Mouse (Mus musculus) forebrain, embryonic 11.5 days (tissue): ENCODE measurements around the gene Usp42. TPM values are rescaled to one million over a fixed set of nuclear protein-coding genes. Genes with fewer than 3 reads are reported as not detected.

Experiments
- ATAC-seq: fragments of 200-750 bp; cut with Nextera tagmentation; replicated peaks from 2 replicates; pipeline ENCODE4 v1.8.0; 2017; ENCODE audit warnings: moderate TSS enrichment; ENCODE audit not compliant: low FRiP score
- DNase-seq: peaks from one replicate; pipeline ENCODE4 v3.0.0-alpha.2; 2017; ENCODE audit warnings: low spot score
- H3K27ac ChIP-seq: fragments of 300-500 bp; sonication (generic); 2 replicates; pipeline ENCODE4 v1.5.1; 2014; ENCODE audit warnings: low read depth, low read length
- H3K27me3 ChIP-seq: fragments of 300-500 bp; sonication (generic); 2 replicates; pipeline ENCODE4 v1.6.1; 2014; ENCODE audit warnings: mild to moderate bottlenecking, low read length, mixed read lengths; ENCODE audit not compliant: control insufficient read depth, insufficient read depth
- H3K36me3 ChIP-seq: fragments of 300-500 bp; sonication (generic); 2 replicates; pipeline ENCODE4 v1.6.1; 2014; ENCODE audit warnings: mild to moderate bottlenecking, low read length, moderate library complexity, mixed read lengths; ENCODE audit not compliant: control insufficient read depth, insufficient read depth
- H3K4me1 ChIP-seq: fragments of 300-500 bp; sonication (generic); replicated peaks from 2 replicates; pipeline ENCODE4 v1.6.1; 2014; ENCODE audit warnings: low read length, mixed read lengths; ENCODE audit not compliant: control insufficient read depth, insufficient read depth
- H3K4me2 ChIP-seq: fragments of 300-500 bp; sonication (generic); 2 replicates; pipeline ENCODE4 v1.6.1; 2014; ENCODE audit warnings: low read depth, mild to moderate bottlenecking, low read length, moderate library complexity, mixed read lengths; ENCODE audit not compliant: severe bottlenecking
- H3K4me3 ChIP-seq: fragments of 300-500 bp; sonication (generic); 2 replicates; pipeline ENCODE4 v1.5.1; 2014; ENCODE audit warnings: low read depth, low read length
- H3K9ac ChIP-seq: fragments of 300-500 bp; sonication (generic); 2 replicates; pipeline ENCODE4 v1.6.1; 2014; ENCODE audit warnings: low read length
- H3K9me3 ChIP-seq: fragments of 300-500 bp; sonication (generic); 2 replicates; pipeline ENCODE4 v1.6.1; 2016; ENCODE audit warnings: low read length, mixed read lengths; ENCODE audit not compliant: control insufficient read depth
- WGBS: fragments of 180-500 bp; shearing (Covaris S2); extraction: QIAGEN DNeasy Blood & Tissue Kit; methylation state at CpG from one replicate; pipeline ENCODE4 v1.1.7; 2014; 5-methylcytosine and 5-hydroxymethylcytosine counted together
- polyA plus RNA-seq: library from polyadenylated mRNA; unstranded; fragments of >200 nt; fragmentation: Nextera tagmentation; extraction: Ambion mirVana; gene quantifications from 2 replicates; pipeline ENCODE4 v1.2.1, GENCODE M21; 2014

Usp42 gene
- polyA plus RNA-seq, 1 experiment from 2014 or later: 35.5 TPM

- no peaks in the 10 kb centered on the region for H3K4me1 ChIP-seq
- ATAC-seq (no peak), DNase-seq (no peak)
- peaks cover 23% of the 10 kb centered on the region; the same call in 1 of the 2 replicates for H3K36me3 ChIP-seq
- no peaks in the 10 kb centered on the region for H3K27me3 ChIP-seq
- H3K9ac ChIP-seq: no peak overlapping the region
- H3K27ac ChIP-seq: no peak overlapping the region
- WGBS: 97% methylated on average over 7 of the region's 7 CpGs
- H3K4me3 ChIP-seq: no peak overlapping the region
- H3K9me3 ChIP-seq: no peaks in the 10 kb centered on the region
- H3K4me2 ChIP-seq: no peak overlapping the region
These were observed 10.1 kb downstream of the Usp42 start for GRCm38 (mm10) chr5:143721962-143722361.

- Histone ChIP-seq H3K9me3 (no peaks in the 10 kb centered on the region), H3K9ac (no peak overlapping the region), H3K36me3 (peaks cover 14% of the 10 kb centered on the region), H3K4me3 (no peak overlapping the region), H3K27ac (no peak overlapping the region), H3K27me3 (no peaks in the 10 kb centered on the region), H3K4me1 (no peaks in the 10 kb centered on the region), H3K4me2 (no peak overlapping the region)
- DNase-seq: no peak
- ATAC-seq: no peak
- 84% methylated on average over 14 of the region's 14 CpGs for WGBS
These were observed 19.9 kb downstream of the Usp42 start for GRCm38 (mm10) chr5:143712011-143712800.

- peak; percentile 82 for DNase-seq
- Histone ChIP-seq H3K4me1 (no peaks in the 10 kb centered on the region), H3K27ac (peak overlapping the region; percentile 25; the same call in 1 of the 2 replicates), H3K27me3 (no peaks in the 10 kb centered on the region), H3K9ac (no peak overlapping the region), H3K36me3 (peaks cover 9% of the 10 kb centered on the region), H3K4me3 (no peak overlapping the region), H3K4me2 (no peak overlapping the region), H3K9me3 (no peaks in the 10 kb centered on the region)
- WGBS: 18% methylated on average over 7 of the region's 7 CpGs
- ATAC-seq: peak; percentile 63
These were observed 20.8 kb downstream of the Usp42 start for GRCm38 (mm10) chr5:143711326-143711725.

- H3K9ac ChIP-seq: no peak overlapping the region
- H3K36me3 ChIP-seq: no peaks in the 10 kb centered on the region; the same call in 1 of the 2 replicates
- H3K9me3 ChIP-seq: no peaks in the 10 kb centered on the region
- WGBS: 85% methylated on average over 7 of the region's 7 CpGs
- H3K4me1 ChIP-seq: no peaks in the 10 kb centered on the region
- no peak overlapping the region for H3K4me2 ChIP-seq
- H3K4me3 ChIP-seq: no peak overlapping the region
- H3K27ac ChIP-seq: no peak overlapping the region
- ATAC-seq (no peak), DNase-seq (no peak)
- H3K27me3 ChIP-seq: no peaks in the 10 kb centered on the region
These were observed 25.3 kb downstream of the Usp42 start for GRCm38 (mm10) chr5:143706822-143707200.

- no peak overlapping the region for H3K27ac ChIP-seq
- no peaks in the 10 kb centered on the region; the same call in 1 of the 2 replicates for H3K36me3 ChIP-seq
- no peaks in the 10 kb centered on the region for H3K4me1 ChIP-seq
- WGBS: 82% methylated on average over 9 of the region's 9 CpGs
- H3K4me2 ChIP-seq: no peak overlapping the region
- no peaks in the 10 kb centered on the region for H3K9me3 ChIP-seq
- no peak overlapping the region for H3K9ac ChIP-seq
- H3K4me3 ChIP-seq: no peak overlapping the region
- DNase-seq (no peak), ATAC-seq (no peak)
- H3K27me3 ChIP-seq: no peaks in the 10 kb centered on the region
These were observed 25.9 kb downstream of the Usp42 start for GRCm38 (mm10) chr5:143706030-143706821.

- Histone ChIP-seq H3K9me3 (no peaks in the 10 kb centered on the region), H3K4me2 (no peak overlapping the region), H3K9ac (no peak overlapping the region), H3K4me3 (no peak overlapping the region), H3K27me3 (no peaks in the 10 kb centered on the region), H3K27ac (no peak overlapping the region), H3K36me3 (no peaks in the 10 kb centered on the region; the same call in 1 of the 2 replicates), H3K4me1 (no peaks in the 10 kb centered on the region)
- ATAC-seq: no peak
- DNase-seq: no peak
- 79% methylated on average over 1 of the region's 1 CpGs for WGBS
These were observed 26.5 kb downstream of the Usp42 start for GRCm38 (mm10) chr5:143705659-143705982.

GRCm38 (mm10) chr5:143704875-143705658 lies 27.0 kb downstream of the Usp42 start:
- 79% methylated on average over 13 of the region's 13 CpGs for WGBS
- no peak overlapping the region for H3K9ac ChIP-seq
- no peak overlapping the region for H3K4me2 ChIP-seq
- no peaks in the 10 kb centered on the region for H3K4me1 ChIP-seq
- H3K27me3 ChIP-seq: no peaks in the 10 kb centered on the region
- H3K4me3 ChIP-seq: no peak overlapping the region
- ATAC-seq: no peak
- H3K9me3 ChIP-seq: no peaks in the 10 kb centered on the region
- H3K27ac ChIP-seq: no peak overlapping the region
- DNase-seq: no peak
- no peaks in the 10 kb centered on the region; the same call in 1 of the 2 replicates for H3K36me3 ChIP-seq

GRCm38 (mm10) chr5:143701074-143701473 lies 31.0 kb downstream of the Usp42 start:
- Histone ChIP-seq H3K4me2 (no peak overlapping the region), H3K9me3 (no peaks in the 10 kb centered on the region), H3K4me1 (no peaks in the 10 kb centered on the region), H3K27me3 (no peaks in the 10 kb centered on the region), H3K27ac (no peak overlapping the region), H3K9ac (no peak overlapping the region), H3K36me3 (no peaks in the 10 kb centered on the region), H3K4me3 (no peak overlapping the region)
- WGBS: 93% methylated on average over 10 of the region's 10 CpGs
- DNase-seq (no peak), ATAC-seq (no peak)
